Mouse (Mus musculus): ENCODE results near the gene Card14. TPM values are rescaled to one million over a fixed set of nuclear protein-coding genes. Genes with fewer than 3 reads are reported as not detected.
A peak's percentile ranks its signal among the peaks of the same experiment; 100 is the strongest.
"Not testable (repeated sequence)": the region's sequence is repeated elsewhere in the genome, so short reads cannot be mapped to it uniquely, and the experiment has no call there.

The Card14 gene
- polyA plus RNA-seq, 1 experiment = 0.44 TPM

DNA sequence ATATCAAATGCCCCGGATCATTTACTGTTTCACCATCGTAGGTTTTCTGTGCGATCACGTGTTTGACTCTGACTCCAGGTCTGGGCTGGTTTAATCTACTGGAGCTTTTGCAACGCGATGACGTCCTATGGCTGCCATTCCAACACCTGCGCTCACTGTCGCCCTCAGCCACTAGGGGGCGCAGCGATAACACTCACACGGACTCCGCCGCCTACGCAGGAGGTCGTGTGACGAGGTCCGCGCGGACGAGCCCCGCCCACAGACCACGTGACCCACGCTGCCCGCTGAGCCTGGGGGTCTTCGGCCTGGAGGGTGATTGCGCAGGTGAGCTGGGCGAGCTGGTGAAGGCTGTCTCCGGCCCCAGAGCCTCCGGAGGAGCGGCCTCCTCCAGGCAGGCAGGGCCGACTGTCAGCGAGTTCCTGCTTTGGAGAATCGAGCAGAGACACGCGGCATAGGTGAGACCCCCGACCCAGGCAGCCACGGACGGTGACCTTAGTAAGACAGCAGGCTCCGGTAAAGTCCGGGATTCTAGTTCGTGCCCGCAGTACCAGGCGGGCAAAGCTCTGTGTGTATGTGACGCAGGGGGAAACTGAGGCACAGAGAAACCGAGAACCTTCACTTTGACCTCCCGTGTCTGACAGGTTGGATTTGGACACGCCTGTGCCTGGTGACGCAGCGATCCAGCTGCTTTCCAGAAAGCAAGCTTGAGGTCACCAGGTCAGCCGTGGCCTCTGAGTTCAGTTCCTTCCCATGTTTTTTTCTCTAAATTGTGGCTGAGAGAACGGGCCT is 39.6 kb upstream of the Card14 start, which contains the start of gene Gaa:
TSS of gene Gaa (plus strand) at position 120 of the 789 bp plus-strand sequence.
- H3K27me3 ChIP-seq (ENCODE audit: control insufficient read depth, insufficient read depth, low read length) = no peaks in the 10 kb centered on the region
- H3K4me3 ChIP-seq (ENCODE audit: control insufficient read depth, low read depth, low read length) = peak within 1 kb of the TSS; percentile 86
- H3K27ac ChIP-seq (ENCODE audit: control insufficient read depth, insufficient read depth, low read depth, low read length) = peak within 1 kb of the TSS; percentile 67
- TF ChIP-seq POLR2A (IDR thresholded peaks at IDR 0.05; ENCODE audit: control insufficient read depth, low read depth, low read length) (no peak; the same call in 1 of the 2 replicates), CTCF (IDR thresholded peaks at IDR 0.05; ENCODE audit: control insufficient read depth, insufficient read depth, insufficient replicate concordance, low read depth, low read length) (peak; percentile 100)
- no peaks in the 10 kb centered on the region for H3K36me3 ChIP-seq (ENCODE audit: control insufficient read depth, insufficient read depth, low read length)
- H3K4me1 ChIP-seq (ENCODE audit: control insufficient read depth, insufficient read depth, low read length) = peaks cover 17% of the 10 kb centered on the region

DNA sequence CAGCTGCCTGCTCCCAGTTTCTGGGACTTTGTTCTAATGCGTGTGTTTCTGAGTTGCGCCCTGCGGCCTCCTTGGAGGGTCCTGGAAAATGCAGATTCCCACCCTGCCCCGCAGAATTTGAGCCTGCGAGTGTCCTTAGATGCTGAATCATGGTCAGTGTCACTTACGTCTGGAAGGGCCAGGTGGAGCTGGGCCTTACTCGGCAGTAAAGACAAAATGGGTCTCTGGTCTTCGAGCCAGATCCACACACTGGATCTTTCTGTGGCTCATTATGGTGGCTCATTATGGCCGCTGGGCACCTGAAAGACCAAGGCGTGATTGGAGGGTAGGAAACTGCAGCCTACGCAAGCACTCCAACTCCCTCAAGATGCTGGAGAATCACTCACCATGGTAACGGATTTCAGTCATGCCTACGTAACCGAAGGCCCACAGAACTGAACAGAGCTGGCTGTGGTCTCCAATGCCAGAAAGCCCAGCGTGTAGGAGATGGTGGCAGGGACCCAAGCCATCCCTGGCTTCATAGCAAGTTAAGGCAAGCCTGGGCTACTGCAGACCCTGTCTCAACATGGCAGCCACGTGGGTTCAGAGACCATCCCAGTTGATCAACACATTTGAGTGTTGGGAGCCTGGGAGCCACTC is 38.9 kb upstream of the Card14 start:
- no peaks in the 10 kb centered on the region for H3K27me3 ChIP-seq (ENCODE audit: control insufficient read depth, insufficient read depth, low read length)
- H3K4me3 ChIP-seq (ENCODE audit: control insufficient read depth, low read depth, low read length) = peak overlapping the region; percentile 86
- peaks cover 17% of the 10 kb centered on the region for H3K4me1 ChIP-seq (ENCODE audit: control insufficient read depth, insufficient read depth, low read length)
- no peak overlapping the region for H3K27ac ChIP-seq (ENCODE audit: control insufficient read depth, insufficient read depth, low read depth, low read length)
- H3K36me3 ChIP-seq (ENCODE audit: control insufficient read depth, insufficient read depth, low read length) = no peaks in the 10 kb centered on the region
- no peak for TF ChIP-seq POLR2A (IDR thresholded peaks at IDR 0.05; ENCODE audit: control insufficient read depth, low read depth, low read length)
- TF ChIP-seq CTCF (IDR thresholded peaks at IDR 0.05; ENCODE audit: control insufficient read depth, insufficient read depth, insufficient replicate concordance, low read depth, low read length) = no peak

DNA sequence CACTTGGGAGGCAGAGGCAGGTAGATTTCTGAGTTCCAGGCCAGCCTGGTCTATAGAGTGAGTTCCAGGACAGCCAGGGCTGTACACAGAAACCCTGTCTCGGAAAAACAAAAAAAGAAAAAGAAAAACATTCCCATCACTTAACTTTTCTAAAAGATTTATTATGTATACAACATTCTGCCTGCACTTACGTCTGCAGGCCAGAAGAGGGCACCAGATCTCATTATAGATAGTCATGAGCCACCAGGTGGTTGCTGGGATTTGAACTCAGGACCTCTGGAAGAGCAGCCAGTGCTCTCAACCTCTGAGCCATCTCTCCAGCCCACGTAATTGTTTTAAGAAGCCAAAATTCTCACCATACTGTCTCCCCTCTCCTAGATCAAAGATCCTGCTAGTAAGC is 35.1 kb upstream of the Card14 start:
- not testable (repeated sequence) for H3K27ac ChIP-seq (ENCODE audit: control insufficient read depth, insufficient read depth, low read depth, low read length); H3K4me3 ChIP-seq (ENCODE audit: control insufficient read depth, low read depth, low read length); H3K36me3 ChIP-seq (ENCODE audit: control insufficient read depth, insufficient read depth, low read length); H3K27me3 ChIP-seq (ENCODE audit: control insufficient read depth, insufficient read depth, low read length)
- peaks cover 11% of the 10 kb centered on the region for H3K4me1 ChIP-seq (ENCODE audit: control insufficient read depth, insufficient read depth, low read length)

DNA sequence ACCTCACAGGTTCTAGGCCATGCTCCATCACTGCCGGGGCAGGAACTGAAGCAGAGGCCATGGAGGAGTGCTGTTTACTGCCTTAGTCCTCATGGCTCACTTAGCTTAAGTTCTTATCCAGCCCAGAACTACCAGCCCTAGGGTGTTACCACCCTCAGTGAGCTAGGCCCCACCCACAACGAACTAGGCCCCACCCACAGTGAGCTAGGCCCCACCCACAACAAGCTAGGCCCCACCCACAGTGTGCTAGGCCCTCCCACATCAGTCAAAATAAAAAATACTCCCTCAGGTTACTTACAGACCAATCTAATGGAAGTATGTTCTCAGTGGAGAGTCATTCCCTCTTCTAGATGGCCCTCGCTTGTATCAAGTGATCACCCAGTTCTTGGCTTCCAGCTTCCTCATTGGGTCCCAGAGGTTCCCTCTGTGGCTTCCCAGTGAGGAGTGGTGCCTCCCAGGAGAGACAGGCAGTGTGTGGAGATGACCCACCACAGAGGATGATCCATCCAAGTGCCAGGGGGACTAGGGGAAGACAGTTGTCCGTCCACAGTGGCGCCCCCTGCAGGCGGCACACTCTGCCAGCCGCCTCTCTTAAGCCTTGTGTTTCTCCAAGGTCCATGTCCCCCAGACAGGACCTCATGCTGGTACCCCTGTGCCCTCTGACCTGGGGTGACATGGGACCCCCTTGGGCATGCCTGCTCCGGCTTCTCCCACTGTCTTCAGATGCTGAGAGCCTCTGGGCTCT is 34.2 kb upstream of the Card14 start:
- H3K36me3 ChIP-seq (ENCODE audit: control insufficient read depth, insufficient read depth, low read length) = no peaks in the 10 kb centered on the region
- peak; percentile 69 for TF ChIP-seq CTCF (IDR thresholded peaks at IDR 0.05; ENCODE audit: control insufficient read depth, insufficient read depth, insufficient replicate concordance, low read depth, low read length)
- no peak for TF ChIP-seq POLR2A (IDR thresholded peaks at IDR 0.05; ENCODE audit: control insufficient read depth, low read depth, low read length)
- no peak overlapping the region for H3K4me3 ChIP-seq (ENCODE audit: control insufficient read depth, low read depth, low read length)
- peaks cover 3% of the 10 kb centered on the region for H3K4me1 ChIP-seq (ENCODE audit: control insufficient read depth, insufficient read depth, low read length)
- no peaks in the 10 kb centered on the region for H3K27me3 ChIP-seq (ENCODE audit: control insufficient read depth, insufficient read depth, low read length)
- H3K27ac ChIP-seq (ENCODE audit: control insufficient read depth, insufficient read depth, low read depth, low read length) = no peak overlapping the region

DNA sequence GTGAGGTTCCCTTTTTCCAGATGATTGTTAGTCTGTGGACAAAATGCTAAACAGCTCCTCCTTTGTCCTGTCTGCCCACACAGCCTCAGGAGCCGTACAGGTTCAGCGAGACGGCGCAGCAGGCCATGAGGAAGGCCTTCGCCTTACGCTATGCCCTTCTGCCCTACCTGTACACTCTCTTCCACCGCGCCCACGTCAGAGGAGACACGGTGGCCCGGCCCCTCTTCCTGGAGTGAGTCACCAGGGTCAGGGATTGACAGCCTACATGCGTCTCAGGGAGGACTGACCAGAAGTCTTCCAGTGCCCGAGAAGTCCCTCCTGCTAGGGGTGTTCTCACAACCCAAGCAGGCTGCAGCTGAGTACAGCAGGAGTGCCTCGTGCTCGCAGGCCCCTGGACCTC is 26.5 kb upstream of the Card14 start:
- Histone ChIP-seq H3K27ac (ENCODE audit: control insufficient read depth, insufficient read depth, low read depth, low read length) (no peak overlapping the region), H3K27me3 (ENCODE audit: control insufficient read depth, insufficient read depth, low read length) (no peaks in the 10 kb centered on the region)
- no peak for TF ChIP-seq POLR2A (IDR thresholded peaks at IDR 0.05; ENCODE audit: control insufficient read depth, low read depth, low read length)
- TF ChIP-seq CTCF (IDR thresholded peaks at IDR 0.05; ENCODE audit: control insufficient read depth, insufficient read depth, insufficient replicate concordance, low read depth, low read length) = no peak

DNA sequence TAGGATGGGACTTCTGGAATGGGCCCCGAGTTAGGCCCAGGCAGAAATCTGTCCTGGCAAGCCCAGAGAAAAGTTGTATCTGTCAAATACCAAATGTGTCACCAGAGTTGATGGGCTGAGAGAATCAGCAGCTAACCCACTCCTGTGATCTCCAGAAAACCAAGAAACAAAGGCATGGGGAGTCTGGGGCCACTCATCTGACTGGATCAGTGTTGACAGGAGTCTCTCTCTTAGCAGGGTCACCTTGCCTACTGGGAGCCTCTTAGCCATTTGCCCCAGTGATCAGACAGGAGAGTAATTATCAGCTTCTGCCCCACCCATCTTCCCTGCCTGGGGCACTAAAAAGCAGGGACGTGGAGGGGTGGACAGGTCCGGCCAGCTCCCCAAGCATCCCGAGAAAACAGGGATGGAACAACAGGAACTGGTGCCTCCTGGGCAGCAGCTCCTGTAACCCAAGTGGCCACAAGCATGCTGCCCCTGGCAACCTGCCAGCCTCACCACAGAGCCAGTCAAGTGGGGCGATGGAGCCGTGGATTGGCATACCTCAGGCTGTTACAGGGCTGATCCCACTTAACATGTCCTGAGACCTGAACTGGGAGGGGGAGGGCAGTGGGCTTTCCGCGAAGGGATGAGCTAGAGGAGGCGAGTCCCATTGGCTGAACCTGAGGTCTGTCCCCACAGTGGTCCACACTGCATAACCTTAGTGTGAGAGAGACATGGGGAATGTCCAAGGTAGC is 21.6 kb upstream of the Card14 start:
- H3K36me3 ChIP-seq (ENCODE audit: control insufficient read depth, insufficient read depth, low read length) = no peaks in the 10 kb centered on the region; the same call in none of the 2 replicates
- TF ChIP-seq CTCF (IDR thresholded peaks at IDR 0.05; ENCODE audit: control insufficient read depth, insufficient read depth, insufficient replicate concordance, low read depth, low read length) (no peak), POLR2A (IDR thresholded peaks at IDR 0.05; ENCODE audit: control insufficient read depth, low read depth, low read length) (no peak)

More for the DNA sequence above, 26.5 kb upstream of the Card14 start:
- Histone ChIP-seq H3K4me3 (ENCODE audit: control insufficient read depth, low read depth, low read length) (no peak overlapping the region), H3K36me3 (ENCODE audit: control insufficient read depth, insufficient read depth, low read length) (no peaks in the 10 kb centered on the region), H3K4me1 (ENCODE audit: control insufficient read depth, insufficient read depth, low read length) (no peaks in the 10 kb centered on the region)

More for the DNA sequence above, 21.6 kb upstream of the Card14 start:
- H3K4me1 ChIP-seq (ENCODE audit: control insufficient read depth, insufficient read depth, low read length) = no peaks in the 10 kb centered on the region
- no peak overlapping the region for H3K27ac ChIP-seq (ENCODE audit: control insufficient read depth, insufficient read depth, low read depth, low read length)
- H3K4me3 ChIP-seq (ENCODE audit: control insufficient read depth, low read depth, low read length) = no peak overlapping the region
- H3K27me3 ChIP-seq (ENCODE audit: control insufficient read depth, insufficient read depth, low read length) = no peaks in the 10 kb centered on the region

Data from testis, adult 2 months (tissue).